Mouse (Mus musculus) myocyte (in vitro differentiated cells): Measurements from ENCODE around the gene Armc9. TPM values are rescaled to one million over a fixed set of nuclear protein-coding genes. Genes with fewer than 3 reads are reported as not detected.

Experiments used
- H3K27me3 ChIP-seq: one replicate; pipeline ENCODE4 v1.6.1; 2011; ENCODE audit not compliant: control insufficient read depth, insufficient read depth, insufficient read length
- H3K36me3 ChIP-seq: one replicate; pipeline ENCODE4 v1.6.1; 2011; ENCODE audit not compliant: control insufficient read depth, insufficient read depth
- H3K4me2 ChIP-seq: one replicate; pipeline ENCODE4 v1.6.1; 2011; ENCODE audit warnings: low read depth, control low read depth
- H3K4me3 ChIP-seq: one replicate; pipeline ENCODE4 v1.5.1; 2011; ENCODE audit warnings: mild to moderate bottlenecking, control low read depth, moderate library complexity
- H3K79me2 ChIP-seq: one replicate; pipeline ENCODE4 v1.6.1; 2011; ENCODE audit not compliant: control insufficient read depth, insufficient read depth
- H3ac ChIP-seq: one replicate; pipeline ENCODE4 v1.6.1; 2011; ENCODE audit not compliant: control insufficient read depth, insufficient read length
- MAX ChIP-seq: IDR thresholded peaks from one replicate; pipeline ENCODE4 v1.6.1; 2011; ENCODE audit warnings: low read depth, mild to moderate bottlenecking, control low read depth
- MYOD1 ChIP-seq, 3 experiments: IDR thresholded peaks; one replicate each; pipeline ENCODE4 v1.6.1; 2011; ENCODE audit warnings: control low read depth in 2 of 3, low read depth in 2 of 3, mild to moderate bottlenecking in 2 of 3, moderate library complexity in 1 of 3; ENCODE audit not compliant: insufficient read length in 2 of 3, control insufficient read depth in 1 of 3
- MYOG ChIP-seq, 3 experiments: IDR thresholded peaks; one replicate each; pipeline ENCODE4 v1.6.1; 2011; ENCODE audit warnings: control low read depth in 2 of 3, low read depth in 2 of 3, mild to moderate bottlenecking in 2 of 3; ENCODE audit not compliant: insufficient read length in 2 of 3, control insufficient read depth in 1 of 3, insufficient read depth in 1 of 3
- POLR2A ChIP-seq: IDR thresholded peaks from one replicate; pipeline ENCODE4 v1.6.1; 2011; ENCODE audit warnings: low read depth, mild to moderate bottlenecking, control low read depth, moderate library complexity; ENCODE audit not compliant: insufficient read length
- POLR2AphosphoS2 ChIP-seq: IDR thresholded peaks from one replicate; pipeline ENCODE4 v1.6.1; 2011; ENCODE audit warnings: low read depth, control low read depth; ENCODE audit not compliant: insufficient read length
- REST ChIP-seq: IDR thresholded peaks from one replicate; pipeline ENCODE4 v1.6.1; 2011; ENCODE audit warnings: mild to moderate bottlenecking, control low read depth, moderate library complexity; ENCODE audit not compliant: insufficient read depth, insufficient read length
- SRF ChIP-seq: IDR thresholded peaks from one replicate; pipeline ENCODE4 v1.6.1; 2011; ENCODE audit warnings: low read depth; ENCODE audit not compliant: control insufficient read depth, insufficient read length
- TCF12 ChIP-seq: IDR thresholded peaks from one replicate; pipeline ENCODE4 v1.6.1; 2011; ENCODE audit warnings: mild to moderate bottlenecking, control low read depth; ENCODE audit not compliant: poor library complexity, insufficient read depth, severe bottlenecking
- TCF3 ChIP-seq: IDR thresholded peaks from one replicate; pipeline ENCODE4 v1.6.1; 2011; ENCODE audit warnings: low read depth, control low read depth; ENCODE audit not compliant: insufficient read length
- USF1 ChIP-seq: IDR thresholded peaks from one replicate; pipeline ENCODE4 v1.6.1; 2011; ENCODE audit warnings: low read depth, mild to moderate bottlenecking, control low read depth, moderate library complexity
- polyA plus RNA-seq: library from polyadenylated mRNA; unstranded; fragments of >200 nt; fragmentation: generic; extraction: Trizol; gene quantifications from one replicate; pipeline ENCODE4 v1.2.1, GENCODE M21; 2012; ENCODE audit warnings: missing spikeins

The Armc9 gene
- polyA plus RNA-seq, 1 experiment, result 6.4 TPM

DNA sequence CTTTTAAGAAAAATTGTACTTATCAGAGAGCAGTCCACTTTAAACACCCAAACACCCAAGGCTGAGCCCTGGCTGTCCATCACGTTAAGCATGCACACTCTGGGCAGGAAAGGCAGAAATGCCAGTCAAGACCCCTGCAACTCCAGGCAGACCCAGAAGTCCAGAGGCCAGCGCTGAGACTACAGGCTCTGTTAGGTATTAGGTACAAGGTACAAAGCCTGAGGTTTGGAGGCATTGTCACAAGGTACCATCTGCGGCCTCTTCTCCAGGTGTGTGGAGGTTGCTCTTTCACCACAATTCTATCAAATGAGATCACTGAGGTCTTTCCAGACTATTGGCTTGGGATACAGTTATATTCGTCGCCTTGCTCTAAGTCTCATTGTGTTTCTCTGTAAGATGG is 139.3 kb downstream of the Armc9 start:
- no peak overlapping the region for H3ac ChIP-seq
- H3K36me3 ChIP-seq, result no peaks in the 10 kb centered on the region
- H3K4me3 ChIP-seq, result no peak overlapping the region
- no peak overlapping the region for H3K4me2 ChIP-seq
- H3K27me3 ChIP-seq, result no peaks in the 10 kb centered on the region
- TF ChIP-seq TCF12 (no peak), TCF3 (no peak)
- H3K79me2 ChIP-seq, result no peaks in the 10 kb centered on the region

DNA sequence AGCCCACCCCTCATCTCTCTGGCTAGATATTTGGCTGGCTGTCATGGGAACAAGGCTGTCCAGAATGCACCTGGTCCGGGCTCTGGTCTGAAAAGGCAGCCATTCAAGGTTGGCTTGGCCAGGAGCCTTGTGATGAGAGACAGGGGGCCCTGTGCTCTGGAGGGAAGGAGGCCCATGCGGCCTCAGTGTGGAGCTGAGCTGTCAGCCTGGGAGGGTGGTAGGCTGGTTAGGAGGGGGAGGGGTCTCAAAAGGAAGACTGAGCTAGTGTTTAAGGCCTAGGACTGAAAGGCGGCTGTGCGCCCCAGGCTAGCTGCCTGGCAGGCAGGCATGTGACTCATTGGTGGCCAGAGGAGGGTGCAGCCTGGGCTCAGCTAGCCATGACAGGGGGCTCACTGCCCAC is 139.9 kb downstream of the Armc9 start:
- H3ac ChIP-seq, result no peak overlapping the region
- H3K79me2 ChIP-seq, result no peaks in the 10 kb centered on the region
- H3K36me3 ChIP-seq, result no peaks in the 10 kb centered on the region
- H3K27me3 ChIP-seq, result no peaks in the 10 kb centered on the region
- H3K4me2 ChIP-seq, result no peak overlapping the region
- no peak for TF ChIP-seq REST
- no peak for TF ChIP-seq MYOD1 (IDR thresholded peaks at IDR 0.05; ENCODE audit: control insufficient read depth in 1 of 3, insufficient read length in 2 of 3, low read depth in 2 of 3)
- no peak overlapping the region for H3K4me3 ChIP-seq

DNA sequence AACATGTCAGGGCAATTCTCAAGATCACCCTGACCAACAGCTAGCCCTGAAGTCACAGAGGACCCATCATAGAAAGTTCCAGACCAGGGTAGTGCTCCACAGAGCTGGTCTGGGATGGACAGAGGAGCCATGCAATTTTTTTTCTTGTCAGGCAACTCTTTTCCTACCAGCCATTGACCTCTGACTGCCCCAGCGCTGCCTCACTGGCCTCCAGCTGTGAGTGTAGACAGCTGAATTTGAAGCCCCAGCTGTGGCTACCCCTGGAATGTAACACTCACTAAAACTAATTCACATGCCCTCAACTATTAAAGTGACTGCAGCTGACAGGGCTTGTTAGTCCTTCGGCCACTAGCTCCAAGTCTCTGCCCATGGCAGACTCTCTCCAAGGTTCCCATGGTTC is 145.5 kb downstream of the Armc9 start:
- Histone ChIP-seq H3K27me3 (no peaks in the 10 kb centered on the region), H3K79me2 (no peaks in the 10 kb centered on the region), H3K4me2 (peak overlapping the region; percentile 67), H3ac (no peak overlapping the region), H3K4me3 (no peak overlapping the region), H3K36me3 (no peaks in the 10 kb centered on the region)
- TF ChIP-seq POLR2AphosphoS2, result no peak
- no peak for TF ChIP-seq USF1
- TF ChIP-seq TCF12, result peak; percentile 79
- no peak for TF ChIP-seq POLR2A
- no peak for TF ChIP-seq TCF3
- no peak for TF ChIP-seq MAX
- TF ChIP-seq REST, result no peak
- TF ChIP-seq SRF, result no peak
- TF ChIP-seq MYOD1 (IDR thresholded peaks at IDR 0.05; ENCODE audit: control insufficient read depth in 1 of 3, insufficient read length in 2 of 3, low read depth in 2 of 3), result peak in 2 of 3 experiments; percentile 84
- peak; percentile 39 to 84 (median 57) for TF ChIP-seq MYOG (IDR thresholded peaks at IDR 0.05; ENCODE audit: control insufficient read depth in 1 of 3, insufficient read depth in 1 of 3, insufficient read length in 2 of 3, low read depth in 2 of 3)

DNA sequence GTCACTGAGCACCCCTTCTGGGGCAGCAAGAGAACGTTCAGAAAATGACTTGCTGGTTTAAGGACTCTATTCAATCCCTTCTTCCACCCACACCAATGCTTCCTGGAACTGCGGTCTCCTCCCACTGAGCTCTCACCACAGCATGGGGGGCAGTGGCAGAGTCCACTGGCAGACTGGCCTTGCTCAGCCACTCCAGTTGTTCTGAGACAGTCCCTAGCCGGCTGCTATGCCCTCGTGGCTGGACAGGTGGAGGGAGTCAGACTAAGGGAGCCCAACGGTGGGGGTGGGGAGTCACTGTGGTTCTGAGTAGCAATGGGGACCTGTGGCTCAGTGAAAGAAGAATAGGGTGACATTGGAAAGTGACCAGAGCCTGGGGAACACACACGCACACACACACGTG is 146.2 kb downstream of the Armc9 start:
- Histone ChIP-seq H3K4me2 (peak overlapping the region; percentile 67), H3K27me3 (no peaks in the 10 kb centered on the region), H3K79me2 (no peaks in the 10 kb centered on the region), H3ac (no peak overlapping the region), H3K36me3 (no peaks in the 10 kb centered on the region), H3K4me3 (no peak overlapping the region)
- peak; percentile 65 to 98 (median 90) for TF ChIP-seq MYOG (IDR thresholded peaks at IDR 0.05; ENCODE audit: control insufficient read depth in 1 of 3, insufficient read depth in 1 of 3, insufficient read length in 2 of 3, low read depth in 2 of 3)
- peak; percentile 65 for TF ChIP-seq TCF12
- peak; percentile 76 for TF ChIP-seq TCF3
- TF ChIP-seq MYOD1 (IDR thresholded peaks at IDR 0.05; ENCODE audit: control insufficient read depth in 1 of 3, insufficient read length in 2 of 3, low read depth in 2 of 3), result peak in 2 of 3 experiments; percentile 95 to 96
- TF ChIP-seq SRF, result no peak
- no peak for TF ChIP-seq MAX

DNA sequence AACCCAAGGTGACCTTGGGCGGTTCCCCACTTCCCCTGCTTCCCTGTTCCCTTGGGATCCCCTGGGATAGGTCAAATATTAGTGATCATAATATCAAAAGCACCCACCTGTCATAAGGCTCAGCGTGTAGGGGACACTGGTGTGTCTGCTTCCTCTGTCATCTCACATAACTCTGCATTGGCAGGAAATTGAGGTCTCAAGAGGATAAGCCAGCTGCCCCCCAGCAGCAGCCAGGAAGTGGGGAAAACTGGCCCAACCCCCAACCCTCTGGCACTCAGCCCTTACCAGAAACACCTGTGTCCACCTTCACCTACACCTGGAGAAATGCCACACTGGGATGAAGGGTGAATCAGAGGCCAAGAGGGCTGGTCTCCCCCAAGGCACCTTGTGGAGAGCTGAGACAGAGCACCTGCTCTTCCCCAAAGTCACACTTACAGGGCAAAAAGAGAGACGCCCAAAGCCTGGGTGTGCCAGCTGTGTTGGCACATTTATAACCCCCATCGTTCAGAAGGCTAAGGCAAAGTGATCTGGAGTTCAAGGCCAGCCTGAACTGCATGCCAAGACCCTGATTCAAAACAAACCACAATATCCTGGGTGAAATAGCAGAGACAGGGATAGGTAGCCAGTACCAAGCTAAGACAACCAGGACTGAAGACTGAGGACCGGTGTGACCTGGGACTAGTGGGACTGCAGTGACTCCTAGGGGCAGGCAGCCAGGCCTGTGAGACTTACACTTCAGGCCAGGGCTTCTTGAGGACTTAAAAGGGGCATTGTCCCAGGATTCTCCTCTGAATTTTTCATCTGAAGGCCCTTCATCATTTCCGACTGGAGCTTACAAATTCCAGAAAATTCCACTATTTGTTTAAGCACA is 146.9 kb downstream of the Armc9 start:
- Histone ChIP-seq H3K4me2 (peak overlapping the region; percentile 67), H3ac (no peak overlapping the region), H3K4me3 (no peak overlapping the region), H3K79me2 (no peaks in the 10 kb centered on the region), H3K27me3 (no peaks in the 10 kb centered on the region), H3K36me3 (no peaks in the 10 kb centered on the region)
- TF ChIP-seq SRF, result no peak
- peak in 1 of 3 experiments; percentile 23 for TF ChIP-seq MYOD1 (IDR thresholded peaks at IDR 0.05; ENCODE audit: control insufficient read depth in 1 of 3, insufficient read length in 2 of 3, low read depth in 2 of 3)
- peak in 1 of 3 experiments; percentile 12 for TF ChIP-seq MYOG (IDR thresholded peaks at IDR 0.05; ENCODE audit: control insufficient read depth in 1 of 3, insufficient read depth in 1 of 3, insufficient read length in 2 of 3, low read depth in 2 of 3)

DNA sequence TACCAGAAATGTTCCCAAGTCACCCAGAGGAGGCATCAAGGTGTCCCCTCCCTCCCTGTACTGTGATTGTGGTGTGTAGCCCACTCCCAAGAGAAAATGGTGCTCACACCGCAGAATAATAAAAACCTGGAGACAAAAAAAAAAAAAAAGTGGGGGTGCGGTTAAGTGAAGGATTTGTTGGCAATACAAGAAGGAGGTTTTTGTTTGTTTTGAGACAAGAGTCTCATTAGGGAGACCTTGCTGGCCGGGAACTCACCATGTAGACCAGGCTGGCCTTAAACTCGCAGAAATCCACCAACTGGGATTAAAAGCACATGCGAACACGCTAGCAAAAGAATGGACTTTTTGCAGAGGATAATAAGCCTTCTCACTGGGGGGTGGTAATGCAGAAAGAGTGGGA is 148.0 kb downstream of the Armc9 start, which contains the start of gene B3gnt7:
TSS of gene B3gnt7 (plus strand) at position 301 of the 400 bp plus-strand sequence.
- H3K4me2 ChIP-seq, result no peak within 1 kb of the TSS
- no peaks in the 10 kb centered on the region for H3K27me3 ChIP-seq
- no peak within 1 kb of the TSS for H3K4me3 ChIP-seq
- TF ChIP-seq POLR2AphosphoS2 (no peak), MYOG (IDR thresholded peaks at IDR 0.05; ENCODE audit: control insufficient read depth in 1 of 3, insufficient read depth in 1 of 3, insufficient read length in 2 of 3, low read depth in 2 of 3) (no peak), TCF3 (no peak), MYOD1 (IDR thresholded peaks at IDR 0.05; ENCODE audit: control insufficient read depth in 1 of 3, insufficient read length in 2 of 3, low read depth in 2 of 3) (no peak), TCF12 (no peak), MAX (no peak)
- no peaks in the 10 kb centered on the region for H3K79me2 ChIP-seq
- no peak within 1 kb of the TSS for H3ac ChIP-seq
- no peaks in the 10 kb centered on the region for H3K36me3 ChIP-seq
